Mouse (Mus musculus): ENCODE measurements around the gene Zfp617. TPM values are rescaled to one million over a fixed set of nuclear protein-coding genes. Genes with fewer than 3 reads are reported as not detected.

The Zfp617 gene
- polyA plus RNA-seq, 1 experiment from 2014 or later, result 22.0 TPM

Other genes starting within 250 kb of the Zfp617 start
- gene Unc13a, start 236.9 kb upstream of the Zfp617 start, polyA plus RNA-seq (2015; fragmentation: Nextera tagmentation; extraction: Ambion mirVana), result 0.67 and 0.68 TPM in 2 replicates
- 8.9 and 9.1 TPM in 2 replicates for gene Jak3, start 232.3 kb upstream of the Zfp617 start, polyA plus RNA-seq (2015; fragmentation: Nextera tagmentation; extraction: Ambion mirVana)
- gene Insl3, start 219.4 kb upstream of the Zfp617 start, polyA plus RNA-seq (2015; fragmentation: Nextera tagmentation; extraction: Ambion mirVana), result 1.4 and 1.5 TPM in 2 replicates
- gene B3gnt3, start 206.8 kb upstream of the Zfp617 start, polyA plus RNA-seq (2015; fragmentation: Nextera tagmentation; extraction: Ambion mirVana), result 4.4 and 4.6 TPM in 2 replicates
- gene Fcho1, start 182.9 kb upstream of the Zfp617 start, polyA plus RNA-seq (2015; fragmentation: Nextera tagmentation; extraction: Ambion mirVana), result 6.5 and 8.0 TPM in 2 replicates
- gene Zfp709, start 26.6 kb upstream of the Zfp617 start, polyA plus RNA-seq (2015; fragmentation: Nextera tagmentation; extraction: Ambion mirVana), result 6.2 and 7.2 TPM in 2 replicates
- 5.4 and 6.0 TPM in 2 replicates for gene Zfp882, start within 50 bp of the Zfp617 start, polyA plus RNA-seq (2015; fragmentation: Nextera tagmentation; extraction: Ambion mirVana)
- 22.4 and 24.4 TPM in 2 replicates for gene Zfp961, start 42.4 kb downstream of the Zfp617 start, polyA plus RNA-seq (2015; fragmentation: Nextera tagmentation; extraction: Ambion mirVana)
- 3.1 and 3.8 TPM in 2 replicates for gene Cyp4f18, start 101.0 kb downstream of the Zfp617 start, polyA plus RNA-seq (2015; fragmentation: Nextera tagmentation; extraction: Ambion mirVana)
- not detected in 2 replicates for gene Olfr372, start 132.6 kb downstream of the Zfp617 start, polyA plus RNA-seq (2015; fragmentation: Nextera tagmentation; extraction: Ambion mirVana)
- gene Olfr373, start 174.5 kb downstream of the Zfp617 start, polyA plus RNA-seq (2015; fragmentation: Nextera tagmentation; extraction: Ambion mirVana), result not detected in 2 replicates
- gene Olfr374, start 198.4 kb downstream of the Zfp617 start, polyA plus RNA-seq (2015; fragmentation: Nextera tagmentation; extraction: Ambion mirVana), result not detected in 2 replicates
- gene Tpm4, start 226.3 kb downstream of the Zfp617 start, polyA plus RNA-seq (2015; fragmentation: Nextera tagmentation; extraction: Ambion mirVana), result 906 and 927 TPM in 2 replicates